8 mouse cellular contexts compared by ENCODE assay signal in the genomic region with DNA sequence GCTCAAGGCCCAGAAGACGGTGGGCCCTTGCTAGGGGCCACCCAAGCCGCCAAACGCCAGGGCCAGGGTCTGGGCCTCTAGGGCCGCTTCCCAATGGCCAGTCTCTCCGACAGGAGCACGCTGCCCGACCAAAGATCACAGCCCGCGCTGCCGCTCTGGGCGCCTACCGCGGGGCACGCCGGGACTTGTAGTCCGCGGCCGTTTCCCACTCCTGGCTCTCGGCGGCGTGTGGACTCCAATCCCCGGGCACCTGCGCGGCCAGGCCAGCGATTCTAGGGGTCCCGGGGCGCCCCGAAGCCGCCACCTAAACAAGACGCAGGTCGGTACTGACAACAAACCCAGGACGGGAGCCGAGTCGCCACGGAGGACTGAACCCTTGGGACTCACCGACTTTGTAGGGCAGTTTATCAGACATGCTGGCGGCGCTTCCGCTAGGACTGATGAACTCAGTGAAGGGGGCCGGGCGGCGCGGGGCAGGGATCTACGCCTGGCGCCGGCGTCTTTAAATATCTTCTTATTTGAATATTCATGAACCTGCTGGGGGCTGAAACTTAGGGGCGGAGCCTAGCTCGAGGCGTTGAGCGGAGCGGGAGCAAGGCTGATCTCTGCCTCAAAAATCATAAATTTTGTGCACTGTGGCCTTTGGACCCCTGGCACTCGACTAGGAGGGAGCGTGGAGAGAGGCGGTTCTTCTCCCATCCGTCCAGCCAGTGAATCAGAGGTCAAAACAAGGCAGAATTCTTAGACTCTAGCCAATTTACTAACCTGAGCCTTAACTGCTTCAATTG. TPM values are rescaled to one million over a fixed set of nuclear protein-coding genes. Genes with fewer than 3 reads are reported as not detected.
A peak's percentile ranks its signal among the peaks of the same experiment; 100 is the strongest.
DNase-seq lines count a peak whose midpoint lies in the region; ATAC-seq and TF ChIP-seq lines count a peak whose summit lies in the region.

A gene (minus strand): TSS at position 520 of the 788 bp plus-strand sequence.

- no peak for TF ChIP-seq CTCF in bone marrow, adult 2 months (IDR thresholded peaks at IDR 0.05; ENCODE audit: control insufficient read depth, insufficient read depth, low read length)

- H3K4me1 ChIP-seq in bone marrow, adult 2 months (ENCODE audit: control insufficient read depth, insufficient read depth, low read length) = peaks cover 3% of the 10 kb centered on the region
- peaks cover 21% of the 10 kb centered on the region for H3K4me1 ChIP-seq in embryonic facial prominence, embryonic 15.5 days
- peaks cover 15% of the 10 kb centered on the region; the same call in 1 of the 2 replicates for H3K4me1 ChIP-seq in kidney, embryonic 14.5 days (ENCODE audit: control insufficient read depth, insufficient read depth, low read length)
- H3K4me1 ChIP-seq in limb, embryonic 15.5 days = peaks cover 18% of the 10 kb centered on the region

- peak within 1 kb of the TSS; percentile 89 for H3K4me3 ChIP-seq in bone marrow, adult 2 months (replicated peaks; ENCODE audit: control insufficient read depth, low read depth, low read length)
- peak within 1 kb of the TSS; percentile 77 for H3K4me3 ChIP-seq in embryonic facial prominence, embryonic 15.5 days (replicated peaks)
- peak within 1 kb of the TSS; percentile 59 for H3K4me3 ChIP-seq in kidney, embryonic 14.5 days (ENCODE audit: low read length)
- peak within 1 kb of the TSS; percentile 73 for H3K4me3 ChIP-seq in limb, embryonic 15.5 days

- H3K27me3 ChIP-seq in embryonic facial prominence, embryonic 15.5 days = no peaks in the 10 kb centered on the region
- H3K27me3 ChIP-seq in kidney, embryonic 14.5 days (ENCODE audit: control insufficient read depth, insufficient read depth, low read length) = no peaks in the 10 kb centered on the region
- H3K27me3 ChIP-seq in limb, embryonic 15.5 days = no peaks in the 10 kb centered on the region

- peak within 1 kb of the TSS; percentile 69 for H3K27ac ChIP-seq in bone marrow, adult 2 months (ENCODE audit: control insufficient read depth, insufficient read depth, low read depth, low read length, poor library complexity)
- H3K27ac ChIP-seq in embryonic facial prominence, embryonic 15.5 days (replicated peaks) = peak within 1 kb of the TSS; percentile 82
- H3K27ac ChIP-seq in kidney, embryonic 14.5 days (ENCODE audit: low read depth, low read length) = peak within 1 kb of the TSS; percentile 62
- H3K27ac ChIP-seq in limb, embryonic 15.5 days = peak within 1 kb of the TSS; percentile 80

- no peaks in the 10 kb centered on the region for H3K9me3 ChIP-seq in embryonic facial prominence, embryonic 15.5 days (replicated peaks)
- H3K9me3 ChIP-seq in kidney, embryonic 14.5 days (ENCODE audit: control insufficient read depth, low read length) = no peaks in the 10 kb centered on the region
- H3K9me3 ChIP-seq in limb, embryonic 15.5 days = no peaks in the 10 kb centered on the region

- H3K4me2 ChIP-seq in embryonic facial prominence, embryonic 15.5 days (replicated peaks) = peak within 1 kb of the TSS; percentile 73
- H3K4me2 ChIP-seq in kidney, embryonic 14.5 days (replicated peaks; ENCODE audit: low read depth, low read length) = peak within 1 kb of the TSS; percentile 56
- peak within 1 kb of the TSS; percentile 71 for H3K4me2 ChIP-seq in limb, embryonic 15.5 days

- H3K9ac ChIP-seq in embryonic facial prominence, embryonic 15.5 days = peak within 1 kb of the TSS; percentile 55
- peak within 1 kb of the TSS; percentile 72 for H3K9ac ChIP-seq in kidney, embryonic 14.5 days (ENCODE audit: low read depth, low read length)
- H3K9ac ChIP-seq in limb, embryonic 15.5 days = peak within 1 kb of the TSS; percentile 69

- ATAC-seq in embryonic facial prominence, embryonic 15.5 days (ENCODE audit: insufficient number of reproducible peaks, low FRiP score, low TSS enrichment, low read depth) = peak; percentile 92
- ATAC-seq in kidney, embryonic 14.5 days (ENCODE audit: low FRiP score, low TSS enrichment) = peak; percentile 95
- peak; percentile 93 for ATAC-seq in limb, embryonic 15.5 days (ENCODE audit: insufficient number of reproducible peaks, low FRiP score, low TSS enrichment, low read depth)

- H3K36me3 ChIP-seq in embryonic facial prominence, embryonic 15.5 days = no peaks in the 10 kb centered on the region
- H3K36me3 ChIP-seq in kidney, embryonic 14.5 days (ENCODE audit: control insufficient read depth, insufficient read depth, low read length) = no peaks in the 10 kb centered on the region
- H3K36me3 ChIP-seq in limb, embryonic 15.5 days = no peaks in the 10 kb centered on the region

- under 1% methylated on average over 56 of the region's 56 CpGs for WGBS in bone marrow, adult 2 months
- WGBS in embryonic facial prominence, embryonic 15.5 days = under 1% methylated on average over 56 of the region's 56 CpGs
- WGBS in kidney, embryonic 14.5 days = under 1% methylated on average over 56 of the region's 56 CpGs
- under 1% methylated on average over 56 of the region's 56 CpGs for WGBS in limb, embryonic 15.5 days

- DNase-seq in 416B (ENCODE audit: low read depth) = peak; percentile 93
- peak; percentile 87 to 92 for DNase-seq in heart, adult 9 months (ENCODE audit: low spot score in 2 of 2)
- peak; percentile 62 to 76 for DNase-seq in monocyte, adult 2 months (ENCODE audit: low read depth in 1 of 2, low spot score in 2 of 2)
- DNase-seq in spleen, postnatal 36 days (ENCODE audit: low spot score in 2 of 2) = peak; percentile 88 to 91

- TF ChIP-seq POLR2A in bone marrow, adult 2 months (IDR thresholded peaks at IDR 0.05; ENCODE audit: borderline replicate concordance, control insufficient read depth, low read depth, low read length) = peak; percentile 38; the same call in 1 of the 2 replicates

RNA-seq across cellular contexts. Expression of the gene that starts here (rescaled TPM):
- 11.7 and 18.5 TPM in 2 replicates for polyA plus RNA-seq in bone marrow, adult 2 months (2011; ENCODE audit: insufficient read depth, insufficient read length, low replicate concordance, missing spikeins)
- polyA plus RNA-seq in embryonic facial prominence, embryonic 15.5 days (2015; fragmentation: Nextera tagmentation; extraction: Ambion mirVana) = 52.9 and 54.5 TPM in 2 replicates
- 76.9 and 99.8 TPM in 2 replicates for polyA plus RNA-seq in kidney, embryonic 14.5 days (2014; fragmentation: Nextera tagmentation; extraction: Ambion mirVana)
- polyA plus RNA-seq in limb, embryonic 15.5 days (2015; fragmentation: Nextera tagmentation; extraction: Ambion mirVana) = 48.7 and 53.5 TPM in 2 replicates

Comparison
In these comparisons a context has a peak if more than half of its experiments do, and no peak if none do; other contexts are left out.
1. Peak in every context shown above with its lines: DNase-seq, ATAC-seq, H3K4me3 ChIP-seq and H3K27ac ChIP-seq.